Mouse (Mus musculus): ENCODE data around the gene Snx18.

DNA sequence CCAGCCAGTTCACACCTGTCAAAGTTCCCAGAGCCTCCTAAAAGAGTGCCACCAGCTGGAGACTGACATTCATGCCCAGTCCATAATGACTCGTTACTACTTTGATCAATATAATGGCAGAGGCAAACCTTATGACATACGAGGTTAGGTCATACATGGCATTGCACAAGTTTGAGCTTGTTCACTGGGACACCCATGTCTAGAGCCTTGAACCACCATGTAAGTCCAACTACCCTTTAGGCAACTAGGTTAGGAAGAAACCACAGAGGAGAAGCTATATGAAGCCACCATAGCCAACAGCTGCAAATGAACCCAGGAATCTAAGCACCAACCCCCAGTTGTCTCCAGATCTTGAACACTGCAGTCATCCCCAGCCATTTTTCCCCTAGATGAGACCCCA lies 45.0 kb downstream of the Snx18 start:
- no peak for TF ChIP-seq CTCF (IDR thresholded peaks at IDR 0.05; ENCODE audit: insufficient read depth, low read depth, low read length)
- no peak for TF ChIP-seq POLR2A (IDR thresholded peaks at IDR 0.05; ENCODE audit: insufficient read depth, low read depth, low read length)

Measured in olfactory bulb, adult 2 months (tissue).